Mouse (Mus musculus): ENCODE measurements around the gene Sigirr. TPM values are rescaled to one million over a fixed set of nuclear protein-coding genes. Genes with fewer than 3 reads are reported as not detected.

Gene Sigirr
- polyA plus RNA-seq, 1 experiment from 2014 or later = 1.7 TPM

DNA sequence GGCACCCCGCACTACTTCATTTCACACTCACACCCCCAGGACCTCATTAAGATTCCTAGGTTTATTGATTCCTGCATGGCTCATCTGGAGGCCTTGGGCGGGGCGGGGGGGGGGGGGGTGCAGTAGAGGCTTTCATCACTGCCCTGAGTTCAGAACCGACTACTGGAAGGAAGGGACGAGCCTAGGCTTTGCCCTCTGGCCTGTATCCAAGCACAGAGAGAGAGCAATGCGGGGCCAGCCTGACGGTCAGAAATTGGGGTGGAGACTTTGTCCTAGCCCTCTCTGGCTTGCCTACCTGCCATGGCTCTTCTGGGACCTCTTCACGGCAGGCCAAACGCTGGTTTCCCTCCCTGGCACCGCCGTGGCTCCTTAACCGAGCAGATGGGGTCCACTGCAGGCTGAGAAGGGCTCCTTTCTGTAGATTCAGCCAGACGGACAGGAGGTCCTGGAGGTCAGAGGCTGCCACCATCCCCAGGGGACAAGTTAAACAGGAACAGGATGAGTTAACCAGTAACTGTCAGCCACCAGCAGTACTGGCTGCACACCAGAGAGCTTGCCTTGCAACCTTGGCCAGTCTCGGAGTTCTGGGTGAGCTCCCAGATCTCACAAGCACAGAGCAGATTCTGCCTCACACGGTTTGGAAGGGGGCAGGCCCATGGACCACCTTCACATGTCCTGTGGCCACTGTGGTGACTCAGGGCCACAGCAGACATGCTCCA lies 5.7 kb downstream of the Sigirr start:
- no peak overlapping the region for H3K4me3 ChIP-seq
- H3K4me2 ChIP-seq = no peak overlapping the region
- ATAC-seq (ENCODE audit: low FRiP score) = no peak
- H3K9me3 ChIP-seq = no peaks in the 10 kb centered on the region
- peaks cover 72% of the 10 kb centered on the region for H3K27me3 ChIP-seq
- H3K4me1 ChIP-seq (replicated peaks) = peaks cover 15% of the 10 kb centered on the region
- no peak overlapping the region for H3K9ac ChIP-seq
- H3K27ac ChIP-seq = no peak overlapping the region
- H3K36me3 ChIP-seq = no peaks in the 10 kb centered on the region
- 56% methylated on average over 15 of the region's 15 CpGs for WGBS

DNA sequence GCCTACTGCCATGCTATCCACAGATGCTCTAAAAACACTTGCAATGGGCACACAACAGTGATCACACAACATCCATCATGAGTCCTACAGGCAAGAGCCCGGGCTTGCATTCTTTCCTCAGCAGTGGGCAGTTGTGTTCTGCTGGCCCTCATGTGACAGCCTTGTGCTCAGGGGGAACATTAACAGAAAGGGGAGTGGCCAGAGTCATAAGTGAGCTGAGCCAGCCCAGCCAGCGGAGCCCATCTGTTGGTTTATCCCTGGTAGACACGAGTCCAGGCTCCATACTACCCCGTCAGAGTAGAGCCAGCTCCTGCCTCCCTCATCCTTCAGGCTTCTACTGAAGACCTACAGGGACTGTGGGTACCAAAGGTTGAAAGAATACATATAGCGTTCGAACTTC lies 6.4 kb downstream of the Sigirr start:
- Histone ChIP-seq H3K4me2 (no peak overlapping the region), H3K27me3 (peaks cover 72% of the 10 kb centered on the region), H3K36me3 (no peaks in the 10 kb centered on the region), H3K9me3 (no peaks in the 10 kb centered on the region), H3K27ac (no peak overlapping the region), H3K4me3 (no peak overlapping the region), H3K4me1 (replicated peaks) (peaks cover 12% of the 10 kb centered on the region), H3K9ac (no peak overlapping the region)
- WGBS = 74% methylated on average over 6 of the region's 6 CpGs
- ATAC-seq (ENCODE audit: low FRiP score) = no peak

DNA sequence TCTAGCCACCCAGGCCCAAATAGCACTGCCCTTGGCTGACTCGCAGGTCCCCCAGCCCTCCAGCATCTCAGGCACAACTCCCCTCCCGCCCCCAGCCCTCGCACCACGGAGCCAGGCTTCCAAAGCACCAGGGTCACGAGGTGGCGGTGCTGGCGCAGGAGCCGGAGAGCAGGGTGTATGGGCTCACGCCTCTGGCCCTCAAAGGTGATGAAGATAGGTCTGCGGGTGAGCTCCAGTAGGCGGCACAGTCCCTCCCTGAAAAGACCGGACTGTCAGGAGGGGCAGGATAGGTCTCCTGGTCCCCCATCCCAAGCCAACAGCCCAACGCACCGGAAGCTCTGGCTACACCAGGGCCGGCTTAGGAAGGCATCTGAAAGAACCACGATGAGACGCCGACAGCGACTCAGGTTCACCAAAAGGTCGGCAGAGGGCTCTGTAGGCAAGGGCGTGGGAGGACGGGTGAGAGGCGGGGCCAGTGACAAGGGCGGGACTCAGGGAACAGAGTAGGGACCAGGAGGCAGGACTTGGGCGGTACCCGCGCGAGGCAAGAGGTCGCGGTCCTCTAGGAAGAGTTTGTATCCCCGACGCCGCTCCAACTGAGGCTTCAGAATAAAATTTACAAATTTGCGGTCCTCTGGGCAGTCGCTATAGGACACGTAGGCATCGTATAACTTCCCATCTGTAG lies 8.2 kb downstream of the Sigirr start:
- Histone ChIP-seq H3K27ac (no peak overlapping the region), H3K36me3 (no peaks in the 10 kb centered on the region), H3K9me3 (no peaks in the 10 kb centered on the region), H3K27me3 (peaks cover 76% of the 10 kb centered on the region), H3K4me1 (replicated peaks) (peaks cover 22% of the 10 kb centered on the region), H3K9ac (no peak overlapping the region), H3K4me2 (peak overlapping the region; percentile 47), H3K4me3 (peak overlapping the region; percentile 15)
- whole genome bisulfite sequencing = 8% methylated on average over 37 of the region's 37 CpGs
- ATAC-seq (ENCODE audit: low FRiP score) = peak; percentile 73; the same call in 1 of the 2 replicates

DNA sequence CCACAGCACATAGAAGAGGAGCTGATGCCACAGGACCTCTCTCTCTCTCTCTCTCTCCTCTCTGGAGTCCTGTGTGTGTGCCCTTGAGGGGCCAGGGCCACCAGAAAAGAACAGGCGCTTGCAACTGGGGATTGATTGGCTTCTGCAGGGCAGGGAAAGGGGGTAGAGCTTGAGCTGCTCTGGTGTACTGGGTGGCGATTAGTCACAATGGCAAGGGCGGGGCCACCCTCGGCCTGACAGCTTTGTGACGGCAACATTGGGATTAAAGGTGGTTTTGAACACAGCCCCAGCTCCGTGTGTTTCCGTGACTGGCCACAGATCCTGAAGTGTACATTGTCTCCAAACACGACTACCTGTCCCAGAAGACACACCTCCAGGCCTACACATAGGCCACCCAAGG lies 10.1 kb downstream of the Sigirr start:
- ATAC-seq (ENCODE audit: low FRiP score) = no peak
- Histone ChIP-seq H3K4me1 (replicated peaks) (peaks cover 22% of the 10 kb centered on the region), H3K4me3 (no peak overlapping the region), H3K4me2 (no peak overlapping the region), H3K9me3 (no peaks in the 10 kb centered on the region), H3K36me3 (no peaks in the 10 kb centered on the region), H3K27ac (no peak overlapping the region), H3K27me3 (peaks cover 68% of the 10 kb centered on the region), H3K9ac (no peak overlapping the region)
- 61% methylated on average over 8 of the region's 8 CpGs for WGBS

DNA sequence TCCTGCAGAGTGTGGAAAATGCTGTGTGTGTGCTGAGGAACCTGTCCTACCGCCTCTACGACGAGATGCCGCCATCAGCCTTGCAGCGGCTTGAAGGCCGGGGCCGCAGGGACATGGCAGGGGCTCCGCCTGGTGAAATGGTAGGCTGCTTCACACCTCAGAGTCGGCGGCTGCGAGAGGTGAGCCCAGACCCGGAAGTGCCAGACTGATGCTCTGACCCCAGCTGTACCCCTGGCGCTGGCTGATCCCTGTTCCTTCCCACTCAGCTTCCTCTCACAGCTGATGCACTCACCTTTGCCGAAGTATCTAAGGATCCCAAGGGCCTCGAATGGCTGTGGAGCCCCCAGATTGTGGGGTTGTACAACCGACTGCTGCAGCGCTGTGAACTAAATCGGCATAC lies 11.9 kb downstream of the Sigirr start:
- ATAC-seq (ENCODE audit: low FRiP score) = no peak
- no peak overlapping the region for H3K9ac ChIP-seq
- WGBS = 21% methylated on average over 18 of the region's 18 CpGs
- no peaks in the 10 kb centered on the region for H3K36me3 ChIP-seq
- no peak overlapping the region for H3K27ac ChIP-seq
- peaks cover 19% of the 10 kb centered on the region for H3K4me1 ChIP-seq (replicated peaks)
- 0 out of 2 replicates have a peak overlapping the region, but pooled peaks have one; percentile 15 for H3K4me2 ChIP-seq
- peaks cover 62% of the 10 kb centered on the region for H3K27me3 ChIP-seq
- H3K9me3 ChIP-seq = no peaks in the 10 kb centered on the region
- H3K4me3 ChIP-seq = no peak overlapping the region

DNA sequence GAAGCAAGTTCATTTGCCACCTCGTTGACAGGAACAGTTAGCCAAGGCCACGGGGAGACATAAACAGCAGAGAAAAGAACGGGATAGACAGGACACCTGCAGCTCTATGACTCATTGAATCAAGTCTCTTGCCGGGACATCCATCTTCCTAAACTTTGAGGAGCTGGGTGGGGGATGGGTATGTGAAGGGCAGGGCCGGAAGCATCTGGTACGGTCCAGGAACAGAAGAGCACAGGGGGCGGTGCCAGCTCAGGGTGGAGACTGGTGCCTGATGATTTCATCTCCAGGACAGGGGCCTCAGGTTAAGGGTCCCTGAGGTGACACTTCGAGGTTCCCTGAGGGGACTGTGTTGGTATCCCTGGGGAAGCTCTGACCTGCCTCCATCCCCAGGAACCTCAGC lies 12.5 kb downstream of the Sigirr start:
- ATAC-seq (ENCODE audit: low FRiP score) = no peak
- 40% methylated on average over 8 of the region's 8 CpGs for WGBS
- peaks cover 19% of the 10 kb centered on the region for H3K4me1 ChIP-seq (replicated peaks)
- no peak overlapping the region for H3K9ac ChIP-seq
- H3K36me3 ChIP-seq = no peaks in the 10 kb centered on the region
- no peak overlapping the region for H3K4me3 ChIP-seq
- no peak overlapping the region for H3K4me2 ChIP-seq
- no peak overlapping the region for H3K27ac ChIP-seq
- no peaks in the 10 kb centered on the region for H3K9me3 ChIP-seq
- H3K27me3 ChIP-seq = peaks cover 59% of the 10 kb centered on the region

DNA sequence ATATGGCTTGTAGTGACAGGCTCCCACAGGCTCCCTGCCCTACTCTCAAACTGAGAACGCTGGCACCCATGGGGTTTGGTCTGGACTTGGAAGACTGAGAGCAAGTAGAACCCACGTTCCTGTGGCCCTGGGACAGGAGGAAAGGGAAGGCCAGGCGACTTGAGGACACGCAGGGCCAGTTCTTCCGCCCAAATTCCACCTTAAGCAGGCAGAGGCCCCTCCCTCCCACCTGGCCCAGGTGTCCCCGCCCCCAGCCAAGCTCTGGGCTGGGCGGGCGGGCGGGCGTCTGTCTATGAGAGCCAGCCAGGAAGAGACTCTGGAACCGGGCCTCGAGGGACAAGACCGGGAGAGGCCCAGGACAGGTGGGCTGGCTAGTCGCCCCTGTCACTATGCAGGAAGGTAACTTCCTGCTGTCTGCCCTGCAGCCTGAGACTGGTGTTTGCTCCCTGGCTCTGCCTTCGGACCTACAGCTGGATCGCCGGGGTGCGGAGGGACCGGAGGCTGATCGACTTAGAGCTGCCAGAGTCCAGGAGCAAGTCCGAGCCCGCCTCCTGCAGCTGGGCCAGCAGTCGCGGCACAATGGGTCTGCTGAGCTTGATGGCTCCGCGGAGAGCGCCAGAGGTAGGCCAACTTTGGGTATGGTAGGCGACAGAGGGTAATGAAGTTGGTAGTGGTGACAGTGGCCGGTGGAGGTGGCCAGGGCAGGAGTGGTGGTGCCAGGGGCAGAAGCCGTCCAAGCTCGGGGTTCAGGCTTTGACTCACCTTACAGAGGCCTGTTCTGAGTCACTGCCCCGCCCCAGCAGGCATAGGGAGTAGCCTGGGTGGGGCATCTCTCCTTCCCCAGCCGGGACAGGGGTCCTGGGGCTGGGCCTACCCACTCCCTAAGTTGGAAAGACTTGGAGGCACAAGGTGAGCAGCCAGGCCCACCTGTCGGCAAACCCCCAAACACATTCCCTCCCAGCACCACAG lies 20.6 kb downstream of the Sigirr start:
- WGBS = 32% methylated on average over 34 of the region's 34 CpGs
- Histone ChIP-seq H3K9ac (no peak overlapping the region), H3K4me3 (no peak overlapping the region), H3K27ac (no peak overlapping the region), H3K4me2 (no peak overlapping the region), H3K27me3 (peaks cover 19% of the 10 kb centered on the region), H3K4me1 (replicated peaks) (no peaks in the 10 kb centered on the region), H3K36me3 (no peaks in the 10 kb centered on the region), H3K9me3 (no peaks in the 10 kb centered on the region)
- ATAC-seq (ENCODE audit: low FRiP score) = no peak

DNA sequence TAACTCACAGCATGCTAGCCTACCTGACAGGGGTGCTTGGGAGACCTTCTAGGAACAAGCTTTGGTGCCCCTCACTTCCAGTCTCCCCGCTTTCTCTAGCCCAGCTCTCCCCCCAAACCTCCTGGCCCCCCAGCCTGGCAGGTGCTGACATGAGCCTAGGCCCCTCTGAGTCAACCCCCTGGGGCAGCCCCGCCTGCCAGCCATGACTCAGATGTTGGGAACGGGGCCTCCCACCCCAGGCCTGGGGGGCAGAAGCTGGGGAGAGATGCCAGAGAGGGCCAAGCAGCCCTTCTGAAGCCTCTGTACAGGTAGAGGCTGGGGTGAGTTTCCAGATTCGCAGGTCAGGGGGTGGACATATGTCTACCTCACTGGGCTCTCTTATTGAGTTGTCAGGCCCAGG lies 21.5 kb downstream of the Sigirr start:
- no peak for ATAC-seq (ENCODE audit: low FRiP score)
- H3K27ac ChIP-seq = no peak overlapping the region

DNA sequence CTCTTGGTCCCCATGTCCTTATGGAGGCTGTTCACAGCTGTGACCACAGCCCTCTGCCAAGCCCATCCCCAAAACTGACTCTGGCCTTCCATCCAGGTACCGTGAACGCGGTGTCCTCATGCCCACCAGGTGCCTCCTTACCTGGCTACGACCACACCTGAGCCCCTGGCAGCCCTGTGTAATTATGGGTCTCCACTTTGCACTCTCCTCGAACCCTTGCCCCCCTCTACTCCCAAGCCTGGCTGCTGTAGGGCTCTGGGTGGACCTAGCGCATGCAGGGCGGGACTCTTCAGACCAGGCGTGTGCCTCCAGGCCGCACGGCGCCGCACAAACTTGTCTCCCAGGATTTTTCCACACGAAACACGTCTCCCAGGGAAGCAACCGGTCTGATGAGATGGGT lies 22.5 kb downstream of the Sigirr start, which contains the start of gene Pkp3:
Pkp3 (plus strand) TSS at position 378 of the 400 bp plus-strand sequence.
- WGBS = 90% methylated on average over 15 of the region's 15 CpGs
- no peaks in the 10 kb centered on the region for H3K9me3 ChIP-seq

More for the DNA sequence above, 21.5 kb downstream of the Sigirr start:
- H3K9ac ChIP-seq = no peak overlapping the region
- H3K9me3 ChIP-seq = no peaks in the 10 kb centered on the region
- H3K4me3 ChIP-seq = no peak overlapping the region
- WGBS = 79% methylated on average over 4 of the region's 4 CpGs
- H3K4me2 ChIP-seq = no peak overlapping the region
- peaks cover 19% of the 10 kb centered on the region for H3K27me3 ChIP-seq
- no peaks in the 10 kb centered on the region for H3K36me3 ChIP-seq
- no peaks in the 10 kb centered on the region for H3K4me1 ChIP-seq (replicated peaks)

DNA sequence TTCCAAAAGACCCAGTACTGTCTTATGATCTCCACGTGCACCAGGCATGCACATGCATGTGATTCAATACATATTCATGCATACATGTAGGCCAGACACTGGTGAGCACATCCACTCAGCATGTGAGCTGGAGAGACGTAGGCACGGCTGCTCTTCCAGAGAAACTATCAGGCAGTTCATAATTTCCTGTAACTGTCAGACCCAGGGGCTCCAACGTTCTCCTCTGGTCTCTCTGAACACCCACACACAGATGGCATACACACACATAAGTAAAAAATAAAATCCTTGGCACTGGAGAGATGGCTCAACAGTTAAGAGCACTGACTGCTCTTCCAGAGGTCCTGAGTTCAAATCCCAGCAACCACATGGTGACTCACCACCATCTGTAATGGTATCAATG lies 26.6 kb downstream of the Sigirr start:
- H3K9me3 ChIP-seq = no peaks in the 10 kb centered on the region
- H3K9ac ChIP-seq = no peak overlapping the region
- H3K27ac ChIP-seq = no peak overlapping the region
- WGBS = 83% methylated on average over 4 of the region's 4 CpGs
- H3K4me3 ChIP-seq = no peak overlapping the region
- no peak overlapping the region for H3K4me2 ChIP-seq
- H3K36me3 ChIP-seq = peaks cover 3% of the 10 kb centered on the region
- no peak for ATAC-seq (ENCODE audit: low FRiP score)
- peaks cover 13% of the 10 kb centered on the region for H3K27me3 ChIP-seq
- peaks cover 26% of the 10 kb centered on the region for H3K4me1 ChIP-seq (replicated peaks)

More for the DNA sequence above, 22.5 kb downstream of the Sigirr start, which contains the start of gene Pkp3:
- ATAC-seq (ENCODE audit: low FRiP score) = no peak
- no peaks in the 10 kb centered on the region for H3K36me3 ChIP-seq
- H3K27me3 ChIP-seq = peaks cover 19% of the 10 kb centered on the region
- no peak within 1 kb of the TSS for H3K4me3 ChIP-seq
- no peaks in the 10 kb centered on the region for H3K4me1 ChIP-seq (replicated peaks)
- H3K27ac ChIP-seq = no peak within 1 kb of the TSS
- no peak within 1 kb of the TSS for H3K9ac ChIP-seq
- H3K4me2 ChIP-seq = no peak within 1 kb of the TSS

DNA sequence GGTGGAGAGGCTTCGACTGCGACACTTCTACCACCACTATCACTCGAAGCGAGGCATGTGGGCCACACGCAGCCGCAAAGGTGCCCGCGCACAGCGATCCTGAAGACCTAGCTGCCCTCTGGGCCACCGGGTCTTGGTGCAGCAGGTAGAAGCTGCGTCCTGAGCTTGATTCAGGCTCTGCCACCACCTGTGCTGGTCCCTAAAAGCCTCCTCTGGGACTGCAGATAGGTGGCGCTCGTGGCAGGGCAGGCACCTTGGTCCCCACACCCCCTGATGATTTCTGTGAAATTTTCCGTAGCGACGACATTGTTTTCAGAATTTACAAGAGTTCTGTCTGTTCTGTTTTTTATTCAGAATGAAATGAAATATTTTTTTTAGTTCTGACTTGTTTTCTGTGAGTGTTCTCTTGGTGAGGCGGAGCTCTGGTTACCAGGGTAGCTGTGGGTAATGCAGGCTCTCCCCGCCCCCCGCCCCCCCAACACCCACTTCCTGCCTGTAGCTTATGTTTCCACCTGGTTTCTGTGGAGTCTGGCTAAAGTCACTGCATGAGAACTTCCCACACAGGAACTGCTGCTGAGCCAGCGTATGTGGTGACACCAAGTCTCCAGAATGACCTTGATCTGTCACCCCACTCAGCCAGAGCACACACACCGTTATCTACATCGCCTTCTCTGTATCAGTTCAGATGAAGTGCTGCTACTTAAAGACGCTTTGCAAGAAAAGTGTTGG lies 28.2 kb downstream of the Sigirr start:
- WGBS = 32% methylated on average over 23 of the region's 23 CpGs
- H3K36me3 ChIP-seq = peaks cover 19% of the 10 kb centered on the region
- H3K27me3 ChIP-seq = peaks cover 17% of the 10 kb centered on the region
- no peak for ATAC-seq (ENCODE audit: low FRiP score)
- no peak overlapping the region for H3K4me3 ChIP-seq
- no peak overlapping the region for H3K4me2 ChIP-seq
- H3K9ac ChIP-seq = no peak overlapping the region
- H3K4me1 ChIP-seq (replicated peaks) = peaks cover 26% of the 10 kb centered on the region
- H3K9me3 ChIP-seq = no peaks in the 10 kb centered on the region
- H3K27ac ChIP-seq = no peak overlapping the region

All from hindbrain, embryonic 13.5 days (tissue).